Mouse (Mus musculus): ENCODE measurements around the gene Car3. TPM values are rescaled to one million over a fixed set of nuclear protein-coding genes. Genes with fewer than 3 reads are reported as not detected.

Car3 gene
- total and polyA plus RNA-seq, 3 experiments = 34.4 to 259 (median 82.7) TPM

- Histone ChIP-seq H3K27ac (no peak overlapping the region), H3K4me1 (ENCODE audit: control insufficient read depth, insufficient read depth, low read length) (no peaks in the 10 kb centered on the region), H3K79me2 (replicated peaks; ENCODE audit: control insufficient read depth, insufficient read depth, low read length) (no peaks in the 10 kb centered on the region), H3K36me3 (ENCODE audit: control insufficient read depth, insufficient read depth, low read length) (no peaks in the 10 kb centered on the region), H3K9ac (ENCODE audit: low read depth, low read length) (no peak overlapping the region), H3K27me3 (ENCODE audit: control insufficient read depth, insufficient read depth, low read length) (no peaks in the 10 kb centered on the region), H3K4me3 (no peak overlapping the region)
- TF ChIP-seq EP300 (IDR thresholded peaks at IDR 0.05; ENCODE audit: insufficient read depth, low read depth, low read length) = no peak
- TF ChIP-seq CTCF (IDR thresholded peaks at IDR 0.05) = no peak
- TF ChIP-seq POLR2A (IDR thresholded peaks at IDR 0.05; ENCODE audit: insufficient read depth, low read depth, low read length) = no peak
- intact Hi-C loops (cut with DNase I) = loop anchor here (10.0 kb wide), 1 partner anchor 205 kb away; no protein-coding TSS in a partner anchor
- DNase-seq = no peak
- WGBS = 42% methylated on average over 4 of the region's 4 CpGs
Observed at GRCm38 (mm10) chr3:14889716-14890409, 26.6 kb downstream of the Car3 start.

GRCm38 (mm10) chr3:14892991-14893390, 29.7 kb downstream of the Car3 start:
- Histone ChIP-seq H3K4me1 (ENCODE audit: control insufficient read depth, insufficient read depth, low read length) (no peaks in the 10 kb centered on the region), H3K79me2 (replicated peaks; ENCODE audit: control insufficient read depth, insufficient read depth, low read length) (no peaks in the 10 kb centered on the region), H3K36me3 (ENCODE audit: control insufficient read depth, insufficient read depth, low read length) (no peaks in the 10 kb centered on the region), H3K4me3 (no peak overlapping the region), H3K27ac (no peak overlapping the region), H3K27me3 (ENCODE audit: control insufficient read depth, insufficient read depth, low read length) (no peaks in the 10 kb centered on the region), H3K9ac (ENCODE audit: low read depth, low read length) (no peak overlapping the region)
- intact Hi-C loops (cut with DNase I) = no loop called here
- WGBS = 71% methylated on average over 3 of the region's 3 CpGs
- TF ChIP-seq CTCF (IDR thresholded peaks at IDR 0.05) = no peak
- no peak for TF ChIP-seq POLR2A (IDR thresholded peaks at IDR 0.05; ENCODE audit: insufficient read depth, low read depth, low read length)
- no peak for TF ChIP-seq EP300 (IDR thresholded peaks at IDR 0.05; ENCODE audit: insufficient read depth, low read depth, low read length)
- DNase-seq = no peak

- no peaks in the 10 kb centered on the region for H3K27me3 ChIP-seq (ENCODE audit: control insufficient read depth, insufficient read depth, low read length)
- DNase-seq = no peak
- H3K36me3 ChIP-seq (ENCODE audit: control insufficient read depth, insufficient read depth, low read length) = no peaks in the 10 kb centered on the region
- no peak overlapping the region for H3K27ac ChIP-seq
- TF ChIP-seq POLR2A (IDR thresholded peaks at IDR 0.05; ENCODE audit: insufficient read depth, low read depth, low read length) (no peak), EP300 (IDR thresholded peaks at IDR 0.05; ENCODE audit: insufficient read depth, low read depth, low read length) (no peak), CTCF (IDR thresholded peaks at IDR 0.05) (no peak)
- no peak overlapping the region for H3K9ac ChIP-seq (ENCODE audit: low read depth, low read length)
- no peaks in the 10 kb centered on the region for H3K79me2 ChIP-seq (replicated peaks; ENCODE audit: control insufficient read depth, insufficient read depth, low read length)
- intact Hi-C loops (cut with DNase I) = no loop called here
- no peak overlapping the region for H3K4me3 ChIP-seq
- WGBS = 65% methylated on average over 5 of the region's 5 CpGs
- no peaks in the 10 kb centered on the region for H3K4me1 ChIP-seq (ENCODE audit: control insufficient read depth, insufficient read depth, low read length)
Observed at GRCm38 (mm10) chr3:14893700-14894099, 30.4 kb downstream of the Car3 start.

- H3K4me3 ChIP-seq = no peak overlapping the region
- no peaks in the 10 kb centered on the region for H3K27me3 ChIP-seq (ENCODE audit: control insufficient read depth, insufficient read depth, low read length)
- TF ChIP-seq CTCF (IDR thresholded peaks at IDR 0.05) (no peak), EP300 (IDR thresholded peaks at IDR 0.05; ENCODE audit: insufficient read depth, low read depth, low read length) (no peak), POLR2A (IDR thresholded peaks at IDR 0.05; ENCODE audit: insufficient read depth, low read depth, low read length) (no peak)
- no peaks in the 10 kb centered on the region for H3K79me2 ChIP-seq (replicated peaks; ENCODE audit: control insufficient read depth, insufficient read depth, low read length)
- H3K9ac ChIP-seq (ENCODE audit: low read depth, low read length) = no peak overlapping the region
- no peak for DNase-seq
- H3K27ac ChIP-seq = no peak overlapping the region
- intact Hi-C loops (cut with DNase I) = no loop called here
- no peaks in the 10 kb centered on the region for H3K36me3 ChIP-seq (ENCODE audit: control insufficient read depth, insufficient read depth, low read length)
- no peaks in the 10 kb centered on the region for H3K4me1 ChIP-seq (ENCODE audit: control insufficient read depth, insufficient read depth, low read length)
- WGBS = 95% methylated on average over 3 of the region's 3 CpGs
Observed at GRCm38 (mm10) chr3:14895333-14895732, 32.0 kb downstream of the Car3 start.

GRCm38 (mm10) chr3:14897770-14898169, 34.5 kb downstream of the Car3 start:
- no peak overlapping the region for H3K27ac ChIP-seq
- H3K4me3 ChIP-seq = no peak overlapping the region
- intact Hi-C loops (cut with DNase I) = no loop called here
- H3K36me3 ChIP-seq (ENCODE audit: control insufficient read depth, insufficient read depth, low read length) = no peaks in the 10 kb centered on the region
- no peak for DNase-seq
- no peaks in the 10 kb centered on the region for H3K79me2 ChIP-seq (replicated peaks; ENCODE audit: control insufficient read depth, insufficient read depth, low read length)
- no peaks in the 10 kb centered on the region for H3K27me3 ChIP-seq (ENCODE audit: control insufficient read depth, insufficient read depth, low read length)
- TF ChIP-seq CTCF (IDR thresholded peaks at IDR 0.05) (no peak), EP300 (IDR thresholded peaks at IDR 0.05; ENCODE audit: insufficient read depth, low read depth, low read length) (no peak), POLR2A (IDR thresholded peaks at IDR 0.05; ENCODE audit: insufficient read depth, low read depth, low read length) (no peak)
- H3K4me1 ChIP-seq (ENCODE audit: control insufficient read depth, insufficient read depth, low read length) = no peaks in the 10 kb centered on the region
- WGBS = 70% methylated on average over 6 of the region's 6 CpGs
- no peak overlapping the region for H3K9ac ChIP-seq (ENCODE audit: low read depth, low read length)

- Histone ChIP-seq H3K27me3 (ENCODE audit: control insufficient read depth, insufficient read depth, low read length) (no peaks in the 10 kb centered on the region), H3K27ac (no peak overlapping the region), H3K4me1 (ENCODE audit: control insufficient read depth, insufficient read depth, low read length) (no peaks in the 10 kb centered on the region), H3K9ac (ENCODE audit: low read depth, low read length) (no peak overlapping the region), H3K79me2 (replicated peaks; ENCODE audit: control insufficient read depth, insufficient read depth, low read length) (no peaks in the 10 kb centered on the region), H3K36me3 (ENCODE audit: control insufficient read depth, insufficient read depth, low read length) (no peaks in the 10 kb centered on the region), H3K4me3 (no peak overlapping the region)
- no peak for TF ChIP-seq EP300 (IDR thresholded peaks at IDR 0.05; ENCODE audit: insufficient read depth, low read depth, low read length)
- TF ChIP-seq CTCF (IDR thresholded peaks at IDR 0.05) = no peak
- TF ChIP-seq POLR2A (IDR thresholded peaks at IDR 0.05; ENCODE audit: insufficient read depth, low read depth, low read length) = no peak
- WGBS = 96% methylated on average over 3 of the region's 3 CpGs
- intact Hi-C loops (cut with DNase I) = no loop called here
- DNase-seq = no peak
Observed at GRCm38 (mm10) chr3:14903380-14903779, 40.1 kb downstream of the Car3 start.
